Mouse (Mus musculus) ES-CJ7 (cell line): ENCODE data around the gene Mc3r.

Source experiments
- DNase-seq: peaks from one replicate; pipeline ENCODE4 v3.0.0; 2011; ENCODE audit warnings: low read depth, low spot score

The Mc3r gene

GRCm38 (mm10) chr2:172298542-172298941, 50.2 kb downstream of the Mc3r start:
- no peak for DNase-seq

- DNase-seq = peak; percentile 28
Measured at GRCm38 (mm10) chr2:172299126-172299921, 51.0 kb downstream of the Mc3r start.
